In genomic region chr2:149997657-149998056, GRCm38 (mm10) we compare ENCODE assay signal across 15 mouse cellular contexts.
DNase-seq lines count a peak whose midpoint lies in the region; ATAC-seq and TF ChIP-seq lines count a peak whose summit lies in the region.
"Had no signal": no experiment of that assay in that cellular context is flagged by ENCODE, and none has a peak within 500 bp of the region (broad histone marks: within the 10 kb centered on the region; RNA-seq: fewer than 3 reads in every experiment).

No protein-coding gene starts in this region.

- no peak overlapping the region for H3K4me3 ChIP-seq in intestine, embryonic 14.5 days (ENCODE audit: low read depth, low read length)
- no peak overlapping the region for H3K4me3 ChIP-seq in intestine, postnatal 0 days (ENCODE audit: low read depth, low read length)
- H3K4me3 ChIP-seq in neural tube, embryonic 11.5 days (ENCODE audit: low read depth, low read length), result no peak overlapping the region
- no peak overlapping the region for H3K4me3 ChIP-seq in limb, embryonic 13.5 days
- no peak overlapping the region for H3K4me3 ChIP-seq in liver, postnatal 0 days (ENCODE audit: low read depth, low read length)
- H3K4me3 ChIP-seq: liver, embryonic 15.5 days had no signal

- H3K4me2 ChIP-seq in intestine, embryonic 14.5 days (ENCODE audit: low read length), result no peak overlapping the region
- H3K4me2 ChIP-seq in intestine, postnatal 0 days (replicated peaks; ENCODE audit: low read depth), result no peak overlapping the region
- H3K4me2 ChIP-seq in neural tube, embryonic 11.5 days (ENCODE audit: low read depth), result no peak overlapping the region
- peak overlapping the region; percentile 11; the same call in 1 of the 2 replicates for H3K4me2 ChIP-seq in limb, embryonic 13.5 days (replicated peaks)
- H3K4me2 ChIP-seq in liver, postnatal 0 days (ENCODE audit: low read depth, low read length), result no peak overlapping the region
- H3K4me2 ChIP-seq: heart, embryonic 11.5 days; liver, embryonic 15.5 days had no signal

- peak overlapping the region; percentile 69; the same call in 1 of the 2 replicates for H3K27ac ChIP-seq in intestine, embryonic 14.5 days (ENCODE audit: low read depth)
- H3K27ac ChIP-seq in intestine, postnatal 0 days (ENCODE audit: low read depth, low read length), result no peak overlapping the region
- no peak overlapping the region for H3K27ac ChIP-seq in neural tube, embryonic 11.5 days (ENCODE audit: low read depth, low read length)
- peak overlapping the region; percentile 91 for H3K27ac ChIP-seq in limb, embryonic 13.5 days
- H3K27ac ChIP-seq in liver, postnatal 0 days (ENCODE audit: low read depth), result no peak overlapping the region
- H3K27ac ChIP-seq: liver, embryonic 15.5 days had no signal

- 60% methylated on average over 2 of the region's 2 CpGs for WGBS in intestine, embryonic 14.5 days
- WGBS in intestine, postnatal 0 days, result 71% methylated on average over 2 of the region's 2 CpGs
- 70% methylated on average over 2 of the region's 2 CpGs for WGBS in neural tube, embryonic 11.5 days
- 41% methylated on average over 2 of the region's 2 CpGs for WGBS in limb, embryonic 13.5 days
- WGBS in liver, postnatal 0 days (ENCODE audit: insufficient replicate concordance), result 77% methylated on average over 2 of the region's 2 CpGs

- no peaks in the 10 kb centered on the region for H3K27me3 ChIP-seq in intestine, embryonic 14.5 days (replicated peaks; ENCODE audit: control insufficient read depth, insufficient read depth, low read length)
- H3K27me3 ChIP-seq in intestine, postnatal 0 days (replicated peaks; ENCODE audit: control insufficient read depth, insufficient read depth, low read length), result no peaks in the 10 kb centered on the region
- no peaks in the 10 kb centered on the region for H3K27me3 ChIP-seq in neural tube, embryonic 11.5 days (ENCODE audit: control insufficient read depth, insufficient read depth, low read length)
- no peaks in the 10 kb centered on the region for H3K27me3 ChIP-seq in limb, embryonic 13.5 days
- H3K27me3 ChIP-seq in liver, postnatal 0 days (ENCODE audit: insufficient read depth, low read length), result no peaks in the 10 kb centered on the region
- H3K27me3 ChIP-seq: liver, embryonic 15.5 days had no signal

- H3K4me1 ChIP-seq in intestine, embryonic 14.5 days (replicated peaks; ENCODE audit: control insufficient read depth, insufficient read depth, low read length), result peaks cover 19% of the 10 kb centered on the region
- no peaks in the 10 kb centered on the region for H3K4me1 ChIP-seq in intestine, postnatal 0 days (replicated peaks; ENCODE audit: control insufficient read depth, insufficient read depth, low read length)
- no peaks in the 10 kb centered on the region for H3K4me1 ChIP-seq in neural tube, embryonic 11.5 days (ENCODE audit: control insufficient read depth, insufficient read depth, low read length)
- peaks cover 27% of the 10 kb centered on the region for H3K4me1 ChIP-seq in limb, embryonic 13.5 days
- no peaks in the 10 kb centered on the region for H3K4me1 ChIP-seq in liver, postnatal 0 days (ENCODE audit: insufficient read depth)
- H3K4me1 ChIP-seq: liver, embryonic 15.5 days had no signal

- H3K9me3 ChIP-seq in intestine, embryonic 14.5 days (ENCODE audit: control insufficient read depth, low read length), result no peaks in the 10 kb centered on the region
- H3K9me3 ChIP-seq in intestine, postnatal 0 days (ENCODE audit: control insufficient read depth), result no peaks in the 10 kb centered on the region
- H3K9me3 ChIP-seq in neural tube, embryonic 11.5 days (ENCODE audit: control insufficient read depth, low read length), result no peaks in the 10 kb centered on the region
- H3K9me3 ChIP-seq in limb, embryonic 13.5 days, result no peaks in the 10 kb centered on the region
- no peaks in the 10 kb centered on the region for H3K9me3 ChIP-seq in liver, postnatal 0 days (ENCODE audit: low read length)
- H3K9me3 ChIP-seq: liver, embryonic 15.5 days had no signal

- no peak overlapping the region for H3K9ac ChIP-seq in intestine, embryonic 14.5 days (ENCODE audit: low read length)
- no peak overlapping the region for H3K9ac ChIP-seq in intestine, postnatal 0 days (ENCODE audit: low read depth, low read length)
- no peak overlapping the region for H3K9ac ChIP-seq in neural tube, embryonic 11.5 days (ENCODE audit: low read length)
- H3K9ac ChIP-seq in limb, embryonic 13.5 days, result no peak overlapping the region
- no peak overlapping the region for H3K9ac ChIP-seq in liver, postnatal 0 days (replicated peaks)
- H3K9ac ChIP-seq: liver, embryonic 15.5 days had no signal

- H3K36me3 ChIP-seq in intestine, embryonic 14.5 days (ENCODE audit: control insufficient read depth, insufficient read depth, low read length), result no peaks in the 10 kb centered on the region
- no peaks in the 10 kb centered on the region for H3K36me3 ChIP-seq in intestine, postnatal 0 days (ENCODE audit: control insufficient read depth, insufficient read depth)
- H3K36me3 ChIP-seq in neural tube, embryonic 11.5 days (ENCODE audit: control insufficient read depth, insufficient read depth, low read length), result no peaks in the 10 kb centered on the region
- H3K36me3 ChIP-seq in limb, embryonic 13.5 days, result no peaks in the 10 kb centered on the region
- no peaks in the 10 kb centered on the region for H3K36me3 ChIP-seq in liver, postnatal 0 days (replicated peaks; ENCODE audit: insufficient read depth, low read length)
- H3K36me3 ChIP-seq: G1E; liver, embryonic 15.5 days had no signal

- no peak for TF ChIP-seq EP300 in liver, postnatal 0 days (IDR thresholded peaks at IDR 0.05; ENCODE audit: low read depth)

- ATAC-seq in intestine, embryonic 14.5 days (replicated peaks; ENCODE audit: low FRiP score, low TSS enrichment, low read depth), result 0 out of 2 replicates have a peak, but pooled peaks have one; percentile 64
- ATAC-seq in intestine, postnatal 0 days, result no peak
- ATAC-seq in neural tube, embryonic 11.5 days (ENCODE audit: insufficient read depth, low FRiP score, low TSS enrichment), result 0 out of 2 replicates have a peak, but pooled peaks have one; percentile 26
- peak; percentile 82; the same call in 1 of the 2 replicates for ATAC-seq in limb, embryonic 13.5 days (ENCODE audit: low FRiP score, low read depth)
- no peak for ATAC-seq in liver, postnatal 0 days
- no peak for ATAC-seq in activated CD4-positive, CD25-positive, alpha-beta regulatory T cell, adult 4 months

- DNase-seq in intestine, embryonic 14.5 days (ENCODE audit: low spot score), result no peak
- DNase-seq in neural tube, embryonic 11.5 days (ENCODE audit: low spot score), result no peak
- DNase-seq in neural tube, embryonic 10.5 days (ENCODE audit: extremely low spot score, low spot score), result no peak
- no peak for DNase-seq in liver, postnatal 0 days
- DNase-seq: adrenal gland, adult 2 months; cerebellum, adult 18-20 months; kidney, postnatal 14 days; right cerebral cortex, postnatal 14 days; thymus, adult 18-20 months had no signal

- no peak for TF ChIP-seq CTCF in intestine, postnatal 0 days (IDR thresholded peaks at IDR 0.05; ENCODE audit: low read depth)
- TF ChIP-seq CTCF in liver, postnatal 0 days (IDR thresholded peaks at IDR 0.05; ENCODE audit: low read depth), result no peak

Comparison
In these comparisons a context has a peak if more than half of its experiments do, and no peak if none do; other contexts are left out.
1. ATAC-seq: peak in intestine, embryonic 14.5 days (single experiment), neural tube, embryonic 11.5 days (single experiment) and limb, embryonic 13.5 days (single experiment); none in intestine, postnatal 0 days (single experiment), liver, postnatal 0 days (single experiment) and activated CD4-positive, CD25-positive, alpha-beta regulatory T cell, adult 4 months (single experiment).
2. H3K27ac ChIP-seq: peak in intestine, embryonic 14.5 days (single experiment) and limb, embryonic 13.5 days (single experiment); none in intestine, postnatal 0 days (single experiment), neural tube, embryonic 11.5 days (single experiment) and liver, postnatal 0 days (single experiment).